Mouse (Mus musculus): ENCODE results near the gene Shroom3.

Shroom3 gene

GRCm38 (mm10) chr5:92933599-92934217 lies 250.5 kb downstream of the Shroom3 start:
- no peak for DNase-seq (ENCODE audit: low spot score)

GRCm38 (mm10) chr5:92934269-92934939 lies 251.2 kb downstream of the Shroom3 start:
- no peak for DNase-seq (ENCODE audit: low spot score)

GRCm38 (mm10) chr5:92935883-92936282 lies 252.6 kb downstream of the Shroom3 start:
- DNase-seq (ENCODE audit: low spot score): no peak

- no peak for DNase-seq (ENCODE audit: low spot score)
These were observed 254.5 kb downstream of the Shroom3 start for GRCm38 (mm10) chr5:92937701-92938100.

GRCm38 (mm10) chr5:92939246-92939995 lies 256.2 kb downstream of the Shroom3 start:
- no peak for DNase-seq (ENCODE audit: low spot score)

GRCm38 (mm10) chr5:92942166-92942565 lies 258.9 kb downstream of the Shroom3 start:
- DNase-seq (ENCODE audit: low spot score): no peak

- no peak for DNase-seq (ENCODE audit: low spot score)
These were observed 259.3 kb downstream of the Shroom3 start for GRCm38 (mm10) chr5:92942577-92942976.

- no peak for DNase-seq (ENCODE audit: low spot score)
These were observed 261.6 kb downstream of the Shroom3 start for GRCm38 (mm10) chr5:92944867-92945266.

- DNase-seq (ENCODE audit: low spot score): no peak
These were observed 265.9 kb downstream of the Shroom3 start for GRCm38 (mm10) chr5:92948972-92949745.

GRCm38 (mm10) chr5:92950583-92950982 lies 267.3 kb downstream of the Shroom3 start:
- DNase-seq (ENCODE audit: low spot score): no peak

GRCm38 (mm10) chr5:92951079-92951478 lies 267.8 kb downstream of the Shroom3 start:
- DNase-seq (ENCODE audit: low spot score): no peak

- DNase-seq (ENCODE audit: low spot score): no peak
These were observed 270.6 kb downstream of the Shroom3 start for GRCm38 (mm10) chr5:92953865-92954264.

GRCm38 (mm10) chr5:92954323-92954722 lies 271.1 kb downstream of the Shroom3 start:
- peak; percentile 63 for DNase-seq (ENCODE audit: low spot score)

- peak; percentile 48 for DNase-seq (ENCODE audit: low spot score)
These were observed 271.7 kb downstream of the Shroom3 start for GRCm38 (mm10) chr5:92954827-92955475.

GRCm38 (mm10) chr5:92959287-92959686 lies 276.1 kb downstream of the Shroom3 start:
- DNase-seq (ENCODE audit: low spot score): no peak

GRCm38 (mm10) chr5:92959708-92960107 lies 276.5 kb downstream of the Shroom3 start:
- DNase-seq (ENCODE audit: low spot score): no peak

- DNase-seq (ENCODE audit: low spot score): no peak
These were observed 278.1 kb downstream of the Shroom3 start for GRCm38 (mm10) chr5:92961353-92961752.

- DNase-seq (ENCODE audit: low spot score): no peak
These were observed 278.6 kb downstream of the Shroom3 start for GRCm38 (mm10) chr5:92961770-92962231.

GRCm38 (mm10) chr5:92964691-92965090 lies 281.5 kb downstream of the Shroom3 start:
- no peak for DNase-seq (ENCODE audit: low spot score)

- peak; percentile 75 for DNase-seq (ENCODE audit: low spot score)
These were observed 283.9 kb downstream of the Shroom3 start for GRCm38 (mm10) chr5:92967143-92967542.

- DNase-seq (ENCODE audit: low spot score): no peak
These were observed 284.7 kb downstream of the Shroom3 start for GRCm38 (mm10) chr5:92967906-92968305.

GRCm38 (mm10) chr5:92969443-92969842 lies 286.2 kb downstream of the Shroom3 start:
- no peak for DNase-seq (ENCODE audit: low spot score)

All from yolk sac, embryonic 10.5 days (tissue).